Mouse (Mus musculus) midbrain, embryonic 14.5 days (tissue): ENCODE data around the gene Pwwp2b. TPM values are rescaled to one million over a fixed set of nuclear protein-coding genes. Genes with fewer than 3 reads are reported as not detected.
A peak's percentile ranks its signal among the peaks of the same experiment; 100 is the strongest.

ENCODE experiments used
- ATAC-seq: fragments of 200-750 bp; cut with Nextera tagmentation; 2 replicates; pipeline ENCODE4 v1.8.0; 2017; ENCODE audit warnings: moderate number of reproducible peaks, moderate library complexity; ENCODE audit not compliant: low FRiP score, low TSS enrichment
- DNase-seq: peaks from one replicate; pipeline ENCODE4 v3.0.0-alpha.2; 2015
- H3K27ac ChIP-seq: fragments of 300-500 bp; sonication (generic); replicated peaks from 2 replicates; pipeline ENCODE4 v1.5.1; 2014; ENCODE audit warnings: mild to moderate bottlenecking, low read depth, low read length, moderate library complexity
- H3K27me3 ChIP-seq: fragments of 300-500 bp; sonication (generic); 2 replicates; pipeline ENCODE4 v1.6.1; 2014; ENCODE audit warnings: low read length, control low read depth, mixed read lengths; ENCODE audit not compliant: control insufficient read depth, insufficient read depth
- H3K36me3 ChIP-seq: fragments of 300-500 bp; sonication (generic); 2 replicates; pipeline ENCODE4 v1.6.1; 2014; ENCODE audit warnings: low read length, control low read depth; ENCODE audit not compliant: control insufficient read depth, insufficient read depth
- H3K4me1 ChIP-seq: fragments of 300-500 bp; sonication (generic); 2 replicates; pipeline ENCODE4 v1.6.1; 2014; ENCODE audit warnings: mild to moderate bottlenecking, antibody characterized with exemption, low read length, control low read depth; ENCODE audit not compliant: control insufficient read depth, insufficient read depth
- H3K4me2 ChIP-seq: fragments of 300-500 bp; sonication (generic); 2 replicates; pipeline ENCODE4 v1.6.1; 2014; ENCODE audit warnings: mild to moderate bottlenecking, low read length, moderate library complexity
- H3K4me3 ChIP-seq: fragments of 300-500 bp; sonication (generic); replicated peaks from 2 replicates; pipeline ENCODE4 v1.5.1; 2014; ENCODE audit warnings: low read depth, low read length
- H3K9ac ChIP-seq: fragments of 300-500 bp; sonication (generic); replicated peaks from 2 replicates; pipeline ENCODE4 v1.6.1; 2014; ENCODE audit warnings: mild to moderate bottlenecking, low read length, moderate library complexity
- H3K9me3 ChIP-seq: fragments of 300-500 bp; sonication (generic); 2 replicates; pipeline ENCODE4 v1.6.1; 2016; ENCODE audit warnings: low read length, control low read depth, mixed read lengths; ENCODE audit not compliant: control insufficient read depth
- WGBS: fragments of 180-500 bp; shearing (Covaris S2); extraction: QIAGEN DNeasy Blood & Tissue Kit; methylation state at CpG from one replicate; pipeline ENCODE4 v1.1.7; 2014; 5-methylcytosine and 5-hydroxymethylcytosine counted together
- polyA plus RNA-seq: library from polyadenylated mRNA; unstranded; fragments of >200 nt; fragmentation: Nextera tagmentation; extraction: Ambion mirVana; gene quantifications from 2 replicates; pipeline ENCODE4 v1.2.1, GENCODE M21; 2014

Gene Pwwp2b
- polyA plus RNA-seq, 1 experiment from 2014 or later = 4.1 TPM

GRCm38 (mm10) chr7:139230241-139230640, 18.0 kb upstream of the Pwwp2b start:
- peaks cover 6% of the 10 kb centered on the region for H3K4me1 ChIP-seq
- H3K9me3 ChIP-seq = no peaks in the 10 kb centered on the region
- no peaks in the 10 kb centered on the region for H3K27me3 ChIP-seq
- WGBS = 77% methylated on average over 12 of the region's 12 CpGs
- DNase-seq (no peak), ATAC-seq (no peak)
- no peaks in the 10 kb centered on the region for H3K36me3 ChIP-seq
- H3K9ac ChIP-seq = no peak overlapping the region
- H3K4me3 ChIP-seq = no peak overlapping the region
- H3K4me2 ChIP-seq = no peak overlapping the region
- no peak overlapping the region for H3K27ac ChIP-seq

DNA sequence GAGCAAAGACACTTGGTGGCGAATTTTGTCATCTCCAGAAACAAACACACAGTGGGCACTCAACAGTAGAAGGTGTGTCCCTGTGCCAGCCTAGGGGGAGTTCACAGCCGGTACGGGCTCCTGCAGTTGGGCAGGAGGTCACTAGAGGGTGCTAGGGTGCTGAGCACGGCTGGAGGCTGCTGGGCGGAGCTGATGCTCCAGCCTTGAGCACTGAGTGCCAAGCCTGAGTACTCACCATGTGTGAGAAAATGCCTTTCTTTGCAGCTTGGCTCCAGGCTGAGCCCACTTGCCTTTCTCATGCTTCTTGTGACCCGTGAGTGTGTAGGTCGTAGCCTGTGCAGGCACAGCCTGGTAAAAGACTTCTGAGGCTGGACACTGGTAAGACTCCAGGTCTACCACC, 14.6 kb upstream of the Pwwp2b start:
- Histone ChIP-seq H3K4me3 (no peak overlapping the region), H3K4me2 (no peak overlapping the region), H3K27me3 (no peaks in the 10 kb centered on the region), H3K9me3 (no peaks in the 10 kb centered on the region), H3K9ac (no peak overlapping the region; the same call in 1 of the 2 replicates), H3K27ac (no peak overlapping the region), H3K36me3 (no peaks in the 10 kb centered on the region), H3K4me1 (peaks cover 6% of the 10 kb centered on the region)
- DNase-seq (peak; percentile 89), ATAC-seq (peak; percentile 80)
- under 1% methylated on average over 7 of the region's 7 CpGs for WGBS

- 8% methylated on average over 18 of the region's 18 CpGs for WGBS
- DNase-seq = peak; percentile 69
- Histone ChIP-seq H3K9me3 (no peaks in the 10 kb centered on the region), H3K36me3 (no peaks in the 10 kb centered on the region), H3K4me1 (peaks cover 6% of the 10 kb centered on the region), H3K4me2 (peak overlapping the region; percentile 23), H3K27me3 (no peaks in the 10 kb centered on the region), H3K4me3 (no peak overlapping the region), H3K27ac (no peak overlapping the region), H3K9ac (no peak overlapping the region)
- ATAC-seq = no peak; the same call in 1 of the 2 replicates
These were observed 13.7 kb upstream of the Pwwp2b start for GRCm38 (mm10) chr7:139234426-139235188.

GRCm38 (mm10) chr7:139235651-139236358, 12.5 kb upstream of the Pwwp2b start:
- Histone ChIP-seq H3K36me3 (no peaks in the 10 kb centered on the region), H3K4me2 (no peak overlapping the region), H3K4me1 (peaks cover 6% of the 10 kb centered on the region), H3K9me3 (no peaks in the 10 kb centered on the region), H3K9ac (no peak overlapping the region), H3K4me3 (no peak overlapping the region), H3K27ac (no peak overlapping the region), H3K27me3 (no peaks in the 10 kb centered on the region)
- ATAC-seq (no peak), DNase-seq (no peak)
- WGBS = 85% methylated on average over 12 of the region's 12 CpGs

- H3K4me3 ChIP-seq = no peak overlapping the region
- no peak overlapping the region for H3K9ac ChIP-seq
- H3K27ac ChIP-seq = no peak overlapping the region
- no peaks in the 10 kb centered on the region for H3K9me3 ChIP-seq
- no peak overlapping the region for H3K4me2 ChIP-seq
- H3K36me3 ChIP-seq = no peaks in the 10 kb centered on the region
- WGBS = 81% methylated on average over 3 of the region's 3 CpGs
- H3K27me3 ChIP-seq = no peaks in the 10 kb centered on the region
- DNase-seq (no peak), ATAC-seq (no peak)
- peaks cover 2% of the 10 kb centered on the region; the same call in 1 of the 2 replicates for H3K4me1 ChIP-seq
These were observed 8.8 kb upstream of the Pwwp2b start for GRCm38 (mm10) chr7:139239432-139239831.

DNA sequence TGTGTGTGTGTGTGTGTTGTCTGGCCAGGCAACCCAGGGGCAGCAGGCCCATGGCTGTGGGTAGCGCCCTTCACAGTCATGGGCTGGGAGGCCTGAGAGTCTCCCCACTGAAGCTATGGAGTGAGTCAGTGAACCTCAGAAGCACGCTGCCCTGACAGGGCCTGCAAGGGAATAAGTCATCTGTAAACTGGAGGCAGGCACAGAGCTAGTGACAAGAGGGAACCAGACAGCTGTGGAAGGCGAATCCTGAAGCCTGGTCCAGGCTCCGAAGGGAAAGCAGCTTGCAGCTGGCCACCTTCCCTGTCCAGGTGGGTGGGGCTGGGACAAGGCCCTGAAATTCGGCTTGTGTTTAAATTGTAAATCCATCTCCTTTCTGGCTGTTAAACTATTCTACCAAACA, 2.2 kb upstream of the Pwwp2b start:
- ATAC-seq (no peak), DNase-seq (no peak)
- Histone ChIP-seq H3K36me3 (no peaks in the 10 kb centered on the region), H3K9me3 (no peaks in the 10 kb centered on the region), H3K27ac (no peak overlapping the region), H3K27me3 (peaks cover 26% of the 10 kb centered on the region; the same call in 1 of the 2 replicates), H3K4me1 (peaks cover 20% of the 10 kb centered on the region; the same call in 1 of the 2 replicates), H3K4me2 (no peak overlapping the region), H3K9ac (no peak overlapping the region), H3K4me3 (no peak overlapping the region)
- WGBS = 76% methylated on average over 5 of the region's 5 CpGs

DNA sequence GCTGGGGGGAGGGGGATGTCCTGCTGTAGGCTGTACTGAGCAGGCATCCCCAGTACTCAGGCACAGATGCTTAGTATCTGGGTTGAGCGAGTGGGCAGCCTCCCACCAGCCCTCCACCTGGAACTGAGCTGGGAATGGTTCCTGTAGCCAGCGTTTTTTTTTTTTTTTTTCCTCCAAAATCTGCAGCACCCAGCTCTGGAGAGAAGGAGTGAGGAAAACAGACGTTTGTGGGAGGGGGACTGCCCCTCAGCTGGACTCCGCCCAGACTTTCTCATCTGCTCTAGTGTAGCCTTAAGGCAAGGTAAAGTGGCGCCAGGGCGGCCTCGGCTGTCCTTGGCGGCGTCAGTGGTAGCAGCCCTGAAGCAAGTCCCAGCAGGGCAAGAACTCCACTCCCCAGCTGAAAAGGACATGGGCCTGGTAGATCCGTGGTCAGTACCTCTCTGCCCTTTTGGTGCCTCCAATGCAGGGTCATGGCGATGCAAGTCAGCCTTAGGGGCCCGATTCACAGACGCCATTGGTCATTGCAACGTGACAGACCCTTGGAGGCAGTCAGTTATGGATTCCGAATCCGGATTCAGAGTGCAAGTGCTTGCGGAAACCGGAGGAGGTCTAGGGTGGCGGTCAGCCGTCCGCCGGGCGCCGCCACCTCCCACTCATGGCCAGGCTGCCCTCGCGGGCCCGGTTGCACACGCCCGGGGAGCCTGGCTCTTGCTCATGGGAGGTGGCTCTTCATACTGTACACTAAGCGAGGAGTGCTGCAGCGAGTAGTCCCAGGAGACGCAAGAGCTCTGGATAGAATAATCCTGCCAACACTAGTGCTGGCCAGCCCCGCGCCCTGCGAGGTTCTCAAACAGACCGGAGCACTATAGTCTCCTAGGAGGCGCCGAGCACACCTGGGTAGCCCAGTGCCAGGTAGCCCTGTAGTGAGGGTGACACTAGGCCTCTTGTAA, 1.1 kb upstream of the Pwwp2b start:
- DNase-seq (peak; percentile 78), ATAC-seq (peak; percentile 34; the same call in 1 of the 2 replicates)
- Histone ChIP-seq H3K4me3 (peak overlapping the region; percentile 63), H3K4me1 (peaks cover 20% of the 10 kb centered on the region; the same call in 1 of the 2 replicates), H3K36me3 (no peaks in the 10 kb centered on the region), H3K4me2 (peak overlapping the region; percentile 97), H3K9me3 (no peaks in the 10 kb centered on the region), H3K9ac (peak overlapping the region; percentile 67), H3K27ac (no peak overlapping the region), H3K27me3 (peaks cover 26% of the 10 kb centered on the region; the same call in 1 of the 2 replicates)
- 3% methylated on average over 38 of the region's 38 CpGs for WGBS
